Mouse (Mus musculus): ENCODE data around the gene Bcl11b.

The Bcl11b gene

DNA sequence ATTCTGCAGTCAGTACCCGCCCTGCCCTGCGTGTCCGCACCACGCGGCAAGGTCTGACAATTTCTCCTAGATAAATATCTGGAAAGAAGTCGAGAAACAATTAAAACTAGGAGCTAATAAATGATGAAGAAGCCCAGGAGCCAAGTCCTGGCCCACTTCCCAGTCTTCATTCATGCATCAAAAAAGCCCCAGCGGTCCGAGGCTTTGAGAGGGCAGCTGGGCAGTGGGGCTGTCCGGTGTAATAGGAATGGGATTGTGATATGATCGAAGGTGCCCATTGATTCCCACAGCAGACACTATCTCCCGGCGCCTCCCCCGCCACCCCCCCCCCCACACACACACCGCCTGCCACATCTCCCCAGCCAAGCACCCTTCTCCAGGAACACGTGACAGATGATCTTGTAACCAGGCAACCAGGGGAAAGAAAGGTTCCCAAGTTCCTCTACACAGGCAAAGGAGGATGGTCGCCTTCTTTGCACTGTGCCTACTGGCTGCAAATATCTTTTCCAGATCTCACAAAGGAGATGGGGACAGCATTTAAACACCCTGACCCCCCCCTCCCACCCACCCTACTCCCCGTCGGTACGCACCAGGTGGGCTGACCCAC is 68.5 kb downstream of the Bcl11b start:
- no peak for DNase-seq (ENCODE audit: low spot score in 2 of 2)

DNA sequence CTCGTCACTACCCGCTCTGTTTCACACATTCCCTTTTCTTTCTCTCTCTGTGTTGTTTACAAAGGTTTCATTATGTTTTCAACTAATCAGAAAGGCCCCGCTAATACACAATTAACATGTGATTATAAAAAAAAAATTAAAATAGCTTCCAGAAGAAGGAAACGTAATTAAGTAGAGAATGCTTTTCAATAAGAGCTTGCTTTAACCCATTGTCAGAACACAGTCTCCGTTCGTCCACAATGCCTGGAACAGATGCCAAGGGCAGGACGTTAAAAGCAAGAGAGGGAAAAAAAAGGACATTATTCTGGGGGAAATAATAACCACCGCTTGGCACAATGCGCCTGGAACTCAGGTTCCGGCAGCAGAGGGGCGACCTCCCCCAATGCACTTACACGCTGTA is 71.3 kb downstream of the Bcl11b start:
- DNase-seq (ENCODE audit: low spot score in 2 of 2): no peak

DNA sequence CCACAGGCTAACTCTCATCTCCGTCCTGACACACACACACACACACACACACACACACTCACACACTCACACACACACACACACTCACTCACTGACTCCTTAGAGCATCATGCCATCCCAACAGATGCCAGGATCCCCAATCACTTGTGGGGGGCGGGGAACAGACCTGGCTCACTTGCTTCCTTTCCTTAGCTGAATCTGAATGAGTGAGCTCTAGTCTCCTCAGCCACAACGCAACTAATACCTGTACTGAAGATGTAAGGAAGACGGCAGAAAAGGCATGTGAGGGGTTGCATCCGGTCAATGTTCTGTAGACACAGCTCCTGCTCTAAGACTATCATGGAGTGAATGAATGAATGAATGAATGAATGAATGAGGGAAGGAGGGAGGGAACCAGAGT is 71.9 kb downstream of the Bcl11b start:
- DNase-seq (ENCODE audit: low spot score in 2 of 2): no peak

DNA sequence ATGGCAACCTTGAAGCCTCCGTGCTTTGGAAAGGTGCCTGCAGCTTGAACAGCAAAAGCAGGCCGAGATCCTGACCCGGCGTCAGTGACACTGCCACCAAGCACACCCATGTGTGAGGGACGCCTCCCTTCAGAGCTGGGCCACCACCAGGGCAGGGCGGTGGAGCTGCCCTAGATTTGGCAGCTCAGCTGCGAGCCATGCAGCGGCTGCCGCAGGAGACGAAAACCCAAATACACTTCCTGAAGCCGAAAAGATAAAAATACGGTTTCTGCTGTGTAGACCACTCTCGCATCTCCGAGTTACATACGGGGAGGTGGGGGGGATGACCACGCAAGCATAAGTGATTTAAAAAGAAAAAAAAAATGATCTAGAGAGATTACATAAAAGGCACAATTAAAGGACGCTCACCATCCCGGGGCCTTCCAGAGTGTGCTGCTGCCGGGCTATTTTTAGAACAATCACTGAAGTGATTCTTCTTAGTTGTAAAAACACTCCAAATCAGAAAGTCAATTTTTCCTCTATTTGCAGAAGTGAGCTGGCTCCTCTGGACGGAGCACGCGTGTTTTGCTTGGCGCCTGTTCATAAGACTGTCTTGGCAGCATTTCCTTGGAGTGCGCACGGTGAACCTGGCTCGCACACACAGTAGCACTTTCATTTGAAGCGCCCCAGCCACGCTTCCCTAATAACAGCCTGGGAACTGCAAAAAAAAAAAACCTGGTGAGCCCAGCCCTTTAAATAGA is 72.6 kb downstream of the Bcl11b start:
- no peak for DNase-seq (ENCODE audit: low spot score in 2 of 2)

DNA sequence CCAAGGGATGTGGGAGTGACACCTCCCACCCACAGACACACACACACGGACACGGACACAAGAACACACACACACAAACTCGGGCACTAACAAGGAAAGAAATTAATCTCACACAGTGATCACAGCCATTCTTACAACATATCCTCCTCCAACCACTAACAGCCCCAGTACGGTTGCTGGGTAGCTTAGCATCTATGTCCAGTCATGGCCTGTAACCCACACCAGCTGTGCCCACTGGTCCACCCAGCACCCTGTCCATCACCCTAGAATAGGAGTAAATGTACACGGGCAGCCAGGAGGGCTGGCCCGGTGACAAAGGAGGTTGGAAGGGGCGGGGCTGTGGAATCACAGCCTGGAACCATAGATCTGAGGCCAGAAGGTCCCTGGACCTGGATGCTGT is 74.5 kb downstream of the Bcl11b start:
- no peak for DNase-seq (ENCODE audit: low spot score in 2 of 2)

DNA sequence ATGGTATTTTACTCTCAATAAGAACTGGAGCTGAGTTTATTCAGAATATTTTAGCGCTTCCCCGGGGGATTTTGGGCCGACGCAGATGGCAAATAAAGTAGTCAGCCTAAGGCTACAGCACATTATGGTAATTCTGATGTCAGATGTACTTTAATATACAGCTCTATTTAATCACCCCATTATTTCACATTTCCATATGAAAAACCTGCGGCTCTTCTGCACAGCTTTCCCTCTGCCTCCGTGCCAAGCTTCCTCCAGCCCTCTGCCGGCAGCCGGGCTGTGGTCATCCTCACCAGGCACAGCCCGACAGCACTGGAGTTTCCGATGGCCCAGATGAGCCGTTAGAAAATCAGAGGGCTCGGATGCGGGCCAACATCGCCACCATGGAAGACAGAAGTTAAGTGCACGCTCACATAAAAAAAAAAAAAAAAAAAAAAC is 74.9 kb downstream of the Bcl11b start:
- DNase-seq (ENCODE audit: low spot score in 2 of 2): no peak

DNA sequence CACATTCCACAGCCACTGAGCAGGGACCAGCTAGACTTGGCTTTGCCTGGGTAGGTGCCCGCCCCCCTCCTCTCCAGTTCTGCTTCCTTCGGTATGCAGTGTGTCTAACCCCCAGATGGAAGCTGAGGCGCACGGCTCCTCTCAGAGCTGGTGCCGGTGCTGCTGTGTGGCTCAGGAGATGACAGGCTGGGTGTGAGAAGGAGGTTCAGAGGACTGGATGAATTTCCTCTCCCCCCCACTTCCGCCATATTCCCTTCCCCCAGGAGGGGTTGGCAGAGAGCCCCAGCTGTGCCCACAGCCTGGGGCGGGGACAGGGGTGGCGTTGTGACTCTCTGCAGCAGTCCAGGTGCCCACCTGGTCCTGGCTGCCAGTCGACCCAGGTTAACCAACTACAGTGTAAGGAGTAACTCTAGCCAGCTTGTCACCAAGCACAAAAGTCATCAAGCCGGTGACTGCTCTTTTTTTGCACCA is 75.4 kb downstream of the Bcl11b start:
- DNase-seq (ENCODE audit: low spot score in 2 of 2): no peak

DNA sequence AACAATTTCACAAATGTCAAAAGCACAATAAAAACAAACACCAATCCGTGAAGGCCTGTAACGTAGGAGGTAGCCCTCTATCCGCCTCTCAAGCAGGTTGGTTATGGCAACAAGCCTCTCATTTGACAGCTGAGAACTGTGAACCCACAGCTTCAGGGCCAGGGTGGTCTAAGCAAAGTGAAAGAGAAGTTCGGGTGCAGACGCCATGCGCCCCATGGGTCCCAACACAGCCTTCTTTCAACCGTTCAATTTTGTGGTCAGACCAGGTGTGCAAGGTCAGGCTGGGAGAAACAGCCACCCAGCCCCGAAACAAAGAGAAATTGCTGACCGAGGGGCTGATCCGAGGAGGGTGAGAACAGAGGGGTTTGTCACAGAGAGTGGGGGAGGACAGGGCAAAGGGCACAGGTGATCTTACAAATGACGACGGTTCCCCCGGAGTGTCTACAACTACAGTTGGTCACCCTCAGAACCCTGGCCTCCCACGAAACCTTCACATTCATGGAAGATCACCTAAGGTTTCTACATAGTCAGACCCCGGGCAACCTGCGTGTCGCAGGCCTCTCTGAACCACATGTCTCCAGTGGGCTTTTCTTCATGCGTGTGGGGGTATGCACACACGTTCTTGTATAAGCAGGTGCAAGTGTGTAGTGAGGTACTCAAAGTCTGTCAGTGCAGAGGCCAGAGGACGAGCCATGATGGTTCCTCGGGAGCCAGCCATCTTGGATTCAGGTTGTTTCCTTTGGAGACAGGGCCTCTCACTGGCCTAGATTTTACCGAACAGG is 77.1 kb downstream of the Bcl11b start:
- DNase-seq (ENCODE audit: low spot score in 2 of 2): no peak

DNA sequence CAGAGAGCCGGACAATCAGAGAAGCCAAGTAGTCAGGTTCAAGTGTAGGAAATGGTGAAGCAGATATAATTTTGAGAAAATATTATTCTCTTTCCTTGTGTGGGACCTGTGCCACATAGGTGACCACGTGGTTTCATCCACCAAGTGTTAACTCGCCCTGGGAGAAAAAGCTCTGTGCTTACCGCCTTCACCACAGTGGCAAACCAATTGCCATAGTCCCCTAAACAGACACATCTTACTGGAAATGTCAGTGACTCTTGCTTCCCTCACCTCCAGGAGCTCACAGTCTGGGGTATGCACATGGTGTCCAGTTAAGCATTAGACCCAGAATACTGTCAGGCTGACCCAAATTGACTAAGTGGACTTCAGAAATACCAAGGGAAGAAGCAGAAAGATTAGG is 78.7 kb downstream of the Bcl11b start:
- DNase-seq (ENCODE audit: low spot score in 2 of 2): no peak

DNA sequence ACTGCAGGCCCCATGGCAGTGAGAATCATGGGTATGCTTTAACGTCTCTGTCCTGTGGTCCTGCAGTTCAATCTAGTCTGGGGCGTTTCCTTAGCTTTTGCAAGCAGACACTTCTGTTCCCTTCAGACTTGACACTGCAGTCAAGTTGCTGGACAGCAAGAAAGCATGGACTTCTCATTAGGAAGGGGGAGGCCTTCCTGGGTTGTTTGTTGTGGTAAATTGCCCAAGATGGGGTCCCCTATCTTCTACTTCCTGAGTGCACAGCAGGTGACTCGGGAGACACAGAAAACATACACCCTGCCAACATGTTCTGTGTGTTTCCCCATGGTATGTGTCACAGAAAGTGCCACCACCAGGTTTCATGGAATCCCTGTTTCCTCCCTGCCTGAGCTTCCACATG is 79.4 kb downstream of the Bcl11b start:
- no peak for DNase-seq (ENCODE audit: low spot score in 2 of 2)

DNA sequence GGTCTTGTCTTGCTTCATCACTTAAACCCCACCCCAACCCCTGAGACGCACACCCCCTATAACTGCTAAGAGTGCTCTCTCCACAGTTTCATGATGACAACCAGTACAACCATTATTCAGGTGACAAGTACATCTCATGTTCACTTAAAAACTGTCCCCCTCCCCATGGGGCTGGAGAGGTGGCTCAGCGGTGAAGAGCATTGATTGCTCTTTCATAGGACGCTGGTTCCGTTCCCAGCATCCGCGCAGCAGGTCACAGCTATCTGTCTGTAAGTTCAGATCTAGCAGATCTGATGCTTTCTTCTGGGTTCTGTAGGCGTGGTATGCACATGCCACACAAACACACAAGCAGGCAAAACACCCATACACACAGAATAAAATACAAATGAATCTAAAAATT is 81.2 kb downstream of the Bcl11b start:
- no peak for DNase-seq (ENCODE audit: low spot score in 2 of 2)

DNA sequence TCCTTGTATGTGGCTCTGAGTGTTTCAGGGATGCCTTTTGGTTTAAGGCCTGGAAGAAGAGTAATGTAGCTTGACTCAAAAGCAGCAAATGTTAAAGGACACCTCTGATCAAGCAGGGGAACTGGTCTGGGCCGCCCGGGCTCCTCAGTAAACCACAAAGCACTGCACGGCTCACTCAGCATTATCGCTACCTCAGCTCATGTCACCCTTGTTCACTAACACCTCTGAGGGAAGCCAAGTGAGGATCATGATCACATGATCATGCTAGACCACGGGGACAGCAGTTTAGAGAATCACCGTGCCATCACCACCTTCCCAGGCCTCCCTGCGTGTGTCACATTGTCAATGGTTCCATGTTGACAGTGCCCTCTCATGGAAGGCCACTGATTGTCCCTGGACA is 81.8 kb downstream of the Bcl11b start:
- DNase-seq (ENCODE audit: low spot score in 2 of 2): no peak

DNA sequence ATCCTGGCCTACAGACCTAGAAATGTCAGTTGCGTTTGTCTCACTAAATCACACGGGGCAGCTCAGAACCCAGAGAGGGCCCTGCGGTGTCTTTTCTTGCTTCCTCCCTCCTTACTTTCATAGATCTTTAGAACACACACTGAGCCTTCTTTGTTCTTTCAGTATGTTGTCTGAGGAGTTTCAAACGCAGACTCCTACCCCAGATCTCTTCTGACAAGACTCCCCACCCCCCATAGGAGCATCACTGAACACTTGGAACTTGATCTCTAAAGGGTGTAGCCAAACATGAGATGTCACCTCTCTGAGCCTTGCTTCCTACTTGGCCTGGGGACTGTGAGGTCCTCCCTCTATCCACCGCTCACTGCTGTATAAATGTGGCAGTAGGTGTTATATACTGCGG is 82.2 kb downstream of the Bcl11b start:
- no peak for DNase-seq (ENCODE audit: low spot score in 2 of 2)

DNA sequence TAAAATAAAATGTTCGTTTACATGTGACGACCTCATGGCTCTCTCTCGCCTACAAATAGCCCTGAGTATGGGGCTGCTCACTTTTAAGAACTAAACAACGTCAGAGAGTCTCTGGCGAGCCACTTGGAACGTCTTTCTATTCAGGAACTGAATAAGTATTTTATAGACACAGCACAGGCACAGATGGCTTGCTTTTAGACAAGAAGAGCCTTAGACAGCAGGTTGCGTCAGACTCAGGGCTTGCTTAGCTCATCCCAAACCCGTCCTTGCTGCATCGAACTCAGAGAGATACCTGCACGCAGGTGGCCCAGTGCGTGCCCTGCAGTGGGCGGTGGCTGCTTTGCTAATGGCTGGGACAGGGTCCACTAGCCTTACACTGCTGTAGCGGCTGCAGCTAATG is 82.7 kb downstream of the Bcl11b start:
- DNase-seq (ENCODE audit: low spot score in 2 of 2): no peak

DNA sequence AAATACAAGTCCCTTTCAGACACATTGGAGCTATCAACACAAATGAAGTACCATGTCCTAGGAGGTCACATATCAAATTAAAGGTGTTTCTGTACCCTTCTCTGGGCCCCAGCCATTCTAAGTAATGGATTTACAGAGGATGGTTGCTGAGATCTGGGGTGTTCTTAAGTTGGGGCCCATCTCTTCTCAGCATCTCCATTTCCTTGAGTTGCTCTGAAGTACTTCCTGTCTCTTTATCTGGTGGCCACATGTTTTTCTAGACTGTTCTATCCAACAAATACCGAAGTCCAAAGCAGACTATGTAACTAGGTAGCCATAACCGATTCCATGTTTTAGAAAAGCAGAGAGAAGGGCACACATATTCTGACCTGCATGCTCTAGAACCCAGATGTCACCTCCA is 83.3 kb downstream of the Bcl11b start:
- DNase-seq (ENCODE audit: low spot score in 2 of 2): no peak

DNA sequence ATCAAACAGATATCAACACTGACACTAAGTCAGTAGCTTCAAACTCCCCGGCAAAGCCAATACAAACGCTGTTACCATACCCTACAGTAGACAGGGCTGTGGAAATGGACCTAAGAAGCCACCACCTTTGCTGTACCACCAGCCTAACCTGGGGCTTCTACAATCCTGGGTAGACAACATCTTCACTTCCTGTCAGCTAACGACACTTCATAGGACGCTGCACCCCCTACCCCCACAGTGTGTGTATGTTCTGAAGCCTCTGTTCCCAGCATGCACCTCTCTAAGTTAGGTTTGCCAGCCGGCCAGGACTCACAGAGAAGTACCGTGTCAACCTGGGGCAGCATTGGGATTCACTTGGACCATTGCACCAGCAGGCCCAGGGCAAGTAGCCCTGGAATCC is 84.6 kb downstream of the Bcl11b start:
- no peak for DNase-seq (ENCODE audit: low spot score in 2 of 2)

DNA sequence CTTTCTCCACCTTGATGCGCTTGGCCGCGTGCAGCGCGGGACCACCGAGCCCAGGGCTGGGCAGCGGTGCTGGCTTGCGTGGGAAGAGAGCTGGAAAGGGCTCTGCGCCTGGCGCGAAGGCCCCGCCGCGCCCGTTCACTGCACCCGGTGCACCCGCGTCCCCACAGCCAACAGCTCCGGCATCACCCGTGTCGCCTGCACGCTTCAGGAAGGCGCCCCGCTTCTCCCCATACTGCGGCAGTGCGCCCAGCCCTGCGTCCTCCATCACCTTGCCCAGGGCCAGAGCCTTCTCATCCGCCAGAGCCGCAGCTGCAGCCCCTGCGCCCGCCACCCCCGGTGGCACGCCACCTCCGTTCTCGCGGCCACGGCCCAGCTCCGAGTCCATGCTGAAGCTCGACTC is 87.4 kb downstream of the Bcl11b start:
- DNase-seq (ENCODE audit: low spot score in 2 of 2): no peak

DNA sequence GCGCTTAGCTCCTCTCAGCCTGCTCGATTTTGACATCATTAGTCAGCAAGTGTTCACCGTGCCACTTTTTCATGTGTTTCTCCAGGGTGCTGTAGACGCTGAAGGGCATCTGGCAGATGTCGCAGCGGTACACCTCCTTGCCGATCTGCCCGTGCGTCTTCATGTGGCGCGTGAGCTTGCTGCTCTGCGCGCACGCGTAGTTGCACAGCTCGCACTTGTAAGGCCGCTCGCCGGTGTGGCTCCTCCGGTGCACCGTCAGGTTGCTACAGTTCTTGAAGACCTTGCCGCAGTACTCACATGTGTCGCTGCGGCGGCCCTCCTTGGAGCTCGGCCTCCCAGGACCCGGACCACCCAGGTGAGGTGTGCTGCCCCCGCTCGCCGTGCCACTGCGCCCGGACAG is 88.0 kb downstream of the Bcl11b start:
- DNase-seq (ENCODE audit: low spot score in 2 of 2): no peak

DNA sequence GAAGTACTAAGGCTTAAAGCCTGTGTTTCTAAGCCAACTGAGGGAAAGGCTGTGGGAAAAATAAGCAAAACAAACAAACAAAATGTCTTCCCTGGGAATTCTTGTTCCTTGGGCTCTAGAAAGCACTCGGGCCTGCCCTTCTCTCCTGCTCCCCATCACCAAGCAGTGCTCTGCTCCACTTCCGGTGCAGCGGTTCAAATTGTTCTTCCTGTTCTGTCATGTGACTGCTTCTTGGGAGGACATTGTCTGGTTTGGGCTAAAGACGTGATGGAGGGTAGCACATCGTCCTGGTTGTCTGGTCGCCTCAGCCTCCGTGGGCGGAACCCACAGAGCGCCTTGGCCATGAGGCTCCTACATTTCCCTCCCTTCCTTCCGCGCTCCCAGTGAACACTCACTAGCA is 94.6 kb downstream of the Bcl11b start:
- DNase-seq (ENCODE audit: low spot score in 2 of 2): no peak

DNA sequence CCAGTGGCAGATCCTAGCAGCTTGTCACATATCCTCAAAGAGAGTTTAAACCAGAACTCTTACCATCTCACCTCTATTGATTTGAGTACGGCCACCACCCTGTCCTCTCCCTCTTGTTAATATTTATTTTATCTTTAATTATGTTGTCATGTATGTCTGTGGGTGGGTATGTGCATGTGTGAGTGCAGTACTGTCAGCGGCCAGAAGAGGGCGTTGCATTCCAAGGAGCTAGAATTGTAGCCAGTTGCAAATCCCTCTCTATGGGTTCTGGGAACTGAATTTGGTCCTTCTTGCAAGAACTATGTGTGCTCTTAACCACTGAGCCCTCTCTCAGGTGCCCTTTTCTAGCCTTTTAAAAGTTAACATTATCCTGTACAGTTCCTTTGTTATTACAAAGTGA is 98.1 kb downstream of the Bcl11b start:
- DNase-seq (ENCODE audit: low spot score in 2 of 2): no peak

DNA sequence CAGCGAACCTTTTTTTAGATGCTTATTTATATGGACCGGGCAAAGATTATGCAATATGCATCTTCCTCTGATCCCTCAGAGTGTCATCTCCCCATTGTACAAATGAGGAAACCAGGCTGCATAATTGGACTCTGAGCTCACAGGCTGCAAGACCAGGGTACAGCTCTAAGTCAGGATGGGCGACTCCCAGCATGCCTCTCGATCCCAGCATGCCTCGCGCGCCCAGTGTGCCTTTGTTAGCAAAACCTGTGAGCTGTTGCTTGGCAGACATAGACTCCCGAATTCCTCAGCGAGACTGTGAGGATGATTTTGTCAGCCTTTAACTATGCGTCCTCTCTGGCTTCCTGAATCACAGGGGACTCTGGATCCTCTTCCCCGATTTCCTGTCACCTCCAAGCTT is 98.9 kb downstream of the Bcl11b start:
- DNase-seq (ENCODE audit: low spot score in 2 of 2): no peak

DNA sequence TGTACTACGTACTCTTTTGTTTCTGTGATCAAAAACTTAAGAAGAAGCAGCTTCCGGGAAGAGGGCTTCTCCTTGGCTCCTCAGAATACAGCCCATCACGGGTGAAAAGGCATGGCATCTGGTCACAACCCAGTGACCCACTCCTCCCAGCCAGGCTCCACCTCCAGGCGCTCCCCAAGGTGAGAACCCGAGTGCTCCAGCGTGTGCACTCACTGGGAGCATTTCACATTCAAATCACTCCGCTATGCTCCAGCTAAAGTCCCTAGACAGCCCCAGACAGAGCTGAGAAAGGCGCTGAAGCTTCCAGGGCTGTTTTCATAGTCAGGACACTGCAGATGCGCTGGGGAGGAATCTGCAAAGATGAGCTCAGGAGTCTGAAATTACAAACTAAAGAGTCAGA is 99.5 kb downstream of the Bcl11b start:
- DNase-seq (ENCODE audit: low spot score in 2 of 2): no peak

DNA sequence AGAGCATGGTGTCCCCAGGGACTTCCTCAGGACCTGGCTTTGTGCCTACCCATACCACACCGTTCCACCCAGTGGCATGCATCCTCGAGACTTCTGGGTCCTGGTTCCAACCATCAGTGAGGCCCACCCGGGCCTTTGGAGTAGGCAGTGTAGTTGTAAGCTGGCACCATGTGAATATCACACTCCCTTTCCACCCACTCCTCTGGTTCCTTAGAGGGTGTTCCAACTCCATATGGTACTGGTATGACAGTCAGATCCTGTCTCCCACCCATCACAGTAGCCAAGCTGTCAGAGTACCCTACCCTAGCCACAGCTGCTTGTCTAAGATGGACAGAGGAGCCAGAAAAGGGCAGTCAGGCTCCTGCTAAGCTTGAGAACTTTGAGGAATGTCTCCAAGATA is 112.0 kb downstream of the Bcl11b start:
- DNase-seq (ENCODE audit: low spot score in 2 of 2): no peak

Data from spleen, postnatal 4 days (tissue).